Mouse (Mus musculus) liver, adult 2 months (tissue): ENCODE measurements around the gene Arhgef17.

ENCODE experiments used
- CTCF ChIP-seq: fragments of 200-500 bp; IDR thresholded peaks from 2 replicates; pipeline ENCODE4 v1.5.1; 2011; ENCODE audit warnings: low read depth, low read length, control low read depth
- POLR2A ChIP-seq: fragments of 200-500 bp; IDR thresholded peaks from 2 replicates; pipeline ENCODE4 v1.6.1; 2011; ENCODE audit warnings: low read length, control low read depth; ENCODE audit not compliant: insufficient read depth; ENCODE audit errors: extremely low read depth

DNA sequence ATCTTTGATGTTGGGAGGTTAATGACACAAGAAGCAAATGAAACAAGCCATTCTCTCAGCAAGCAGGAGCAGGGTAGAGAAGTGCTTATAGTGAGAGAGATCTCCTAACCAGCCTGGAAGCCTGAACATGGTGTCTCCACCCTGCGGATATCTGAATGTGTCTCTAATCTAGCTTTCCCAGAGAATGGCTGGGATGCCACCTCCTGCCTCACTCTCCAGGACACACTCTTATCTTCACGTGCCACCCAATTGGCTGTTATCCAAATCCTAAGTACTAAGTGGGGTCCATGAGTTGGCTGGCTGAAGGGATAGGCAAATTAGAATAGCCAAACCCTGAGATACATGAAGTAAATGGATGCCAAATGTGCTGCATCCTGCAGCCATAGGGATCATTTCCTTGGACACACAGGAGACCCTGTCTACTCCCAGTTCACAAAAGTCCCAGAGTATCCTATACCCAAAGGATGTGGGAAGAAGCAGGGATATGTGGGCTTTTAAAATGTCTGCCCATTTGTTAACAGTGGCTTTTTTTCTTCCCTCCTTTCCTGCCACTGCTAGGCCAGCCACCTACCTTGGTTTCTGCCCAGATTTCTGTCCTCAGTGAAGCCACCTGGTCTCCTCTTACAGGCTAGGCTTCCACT is 87.4 kb downstream of the Arhgef17 start:
- TF ChIP-seq CTCF, result no peak
- no peak for TF ChIP-seq POLR2A
